Mouse (Mus musculus) left cerebral cortex, adult 2 months (tissue): Measurements from ENCODE around the gene Zxdc. TPM values are rescaled to one million over a fixed set of nuclear protein-coding genes. Genes with fewer than 3 reads are reported as not detected.

ENCODE experiments used
- DNase-seq, 2 experiments: peaks; one replicate each; pipeline ENCODE4 v3.0.0; 2021 to 2022; ENCODE audit warnings: low spot score in 2 of 2, mixed read lengths in 1 of 2; ENCODE audit errors: extremely low spot score in 1 of 2
- H3K27ac ChIP-seq: fragments of 200-600 bp; 2 replicates; pipeline ENCODE4 v1.8.1; 2022
- H3K4me3 ChIP-seq: fragments of 200-600 bp; 2 replicates; pipeline ENCODE4 v1.8.1; 2022
- CTCF ChIP-seq: fragments of 200-600 bp; IDR thresholded peaks from 2 replicates; pipeline ENCODE4 v1.8.1; 2022; ENCODE audit warnings: antibody characterized with exemption, mild to moderate bottlenecking, moderate library complexity
- intact Hi-C: fragments of 180-260 bp; cut with DNase I; formaldehyde crosslinking; loops from one replicate; pipeline ENCODE4 v1.15.1; 2025
- total RNA-seq, 2 experiments: library from RNA; stranded (reverse); gene quantifications; 2 replicates each; pipeline ENCODE4 v1.2.3; 2021

Gene Zxdc
- total RNA-seq, 2 experiments from 2014 or later = 31.0 to 31.7 TPM

- no peak for TF ChIP-seq CTCF
- no peak overlapping the region for H3K27ac ChIP-seq
- DNase-seq = no peak
- H3K4me3 ChIP-seq = no peak overlapping the region
- intact Hi-C loops = loop anchor here (5.0 kb wide), 2 partner anchors 78 to 103 kb away; no protein-coding TSS in a partner anchor
These were observed 65.4 kb downstream of the Zxdc start for GRCm38 (mm10) chr6:90434687-90435086.

DNA sequence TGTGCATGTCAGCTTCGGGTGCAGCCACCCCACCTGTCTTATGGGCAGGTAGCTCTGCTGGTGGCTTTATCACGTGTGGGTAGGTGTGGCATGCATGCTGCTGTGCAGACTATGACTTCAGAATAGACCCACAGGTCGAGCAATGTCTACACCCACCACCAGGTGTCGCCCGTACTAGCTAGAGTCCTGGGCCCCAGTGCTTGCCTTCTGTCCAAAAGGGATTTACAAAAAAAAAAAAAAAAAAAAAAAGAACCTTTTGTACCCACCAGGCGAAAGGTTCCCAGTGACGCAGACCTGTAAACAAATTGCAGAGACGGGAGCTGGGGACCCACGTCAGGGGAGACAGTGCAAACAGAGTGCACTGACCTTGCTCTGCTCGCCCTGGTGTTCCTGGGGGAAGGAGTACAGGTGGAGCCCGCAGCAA is 65.9 kb downstream of the Zxdc start:
- Histone ChIP-seq H3K27ac (no peak overlapping the region), H3K4me3 (no peak overlapping the region)
- DNase-seq = peak; percentile 80 to 86
- intact Hi-C loops = no loop called here
- peak; percentile 74 for TF ChIP-seq CTCF

DNA sequence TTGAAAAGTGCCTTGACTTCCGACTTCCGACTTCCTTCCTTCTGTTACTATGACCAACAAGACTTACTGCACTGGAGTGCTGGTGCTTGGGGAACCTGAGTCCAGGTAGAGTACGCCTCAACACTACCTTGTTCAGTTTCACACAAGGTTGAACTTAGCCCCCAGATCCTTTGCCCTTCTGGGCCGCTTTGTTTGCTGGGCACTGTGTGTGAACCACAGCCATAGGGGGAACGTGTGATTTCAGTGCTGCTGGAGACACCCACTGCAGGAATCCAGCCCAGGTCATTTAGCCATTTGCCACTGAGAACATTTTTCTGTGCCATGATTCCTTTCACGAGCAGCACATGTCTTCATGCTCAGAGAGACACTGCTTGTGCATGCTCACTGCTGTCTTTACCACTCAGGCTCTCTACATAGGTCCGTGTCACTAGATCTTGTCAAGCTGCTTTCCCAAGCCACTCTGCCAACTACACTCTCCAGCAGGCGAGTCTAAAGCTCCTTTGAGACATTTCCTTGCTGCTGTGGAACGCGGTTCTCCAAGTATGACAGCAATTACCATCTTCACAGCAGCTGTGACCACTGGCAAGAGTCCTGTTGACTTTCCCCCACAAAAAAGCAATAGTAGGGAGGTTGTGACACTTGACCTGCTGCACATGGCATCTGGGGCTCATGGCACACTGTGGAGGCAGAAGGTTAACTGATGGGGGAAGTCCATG is 67.1 kb downstream of the Zxdc start:
- TF ChIP-seq CTCF = no peak
- Histone ChIP-seq H3K27ac (no peak overlapping the region), H3K4me3 (no peak overlapping the region)
- intact Hi-C loops = no loop called here
- DNase-seq = no peak

DNA sequence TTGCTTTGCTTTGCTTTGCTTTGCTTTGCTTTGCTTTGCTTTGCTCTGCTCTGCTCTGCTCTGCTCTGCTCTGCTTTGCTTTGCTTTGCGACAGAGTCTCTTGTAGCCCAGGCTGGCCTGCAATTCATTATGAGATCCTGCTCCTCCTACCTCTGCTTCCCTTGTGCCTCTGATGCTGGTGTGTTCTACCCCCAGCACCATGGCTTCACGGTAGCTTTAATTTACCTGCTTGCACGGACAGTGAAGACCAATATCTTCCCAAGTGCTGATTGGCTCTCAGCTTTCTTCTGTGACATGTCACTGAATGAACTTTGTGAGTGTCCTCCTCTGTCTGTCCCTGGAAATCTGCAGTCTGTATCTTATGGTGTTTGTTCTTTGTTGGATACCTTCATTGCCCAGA is 67.7 kb downstream of the Zxdc start:
- no peak for DNase-seq
- Histone ChIP-seq H3K4me3 (no peak overlapping the region), H3K27ac (no peak overlapping the region)
- TF ChIP-seq CTCF = no peak
- intact Hi-C loops = no loop called here

DNA sequence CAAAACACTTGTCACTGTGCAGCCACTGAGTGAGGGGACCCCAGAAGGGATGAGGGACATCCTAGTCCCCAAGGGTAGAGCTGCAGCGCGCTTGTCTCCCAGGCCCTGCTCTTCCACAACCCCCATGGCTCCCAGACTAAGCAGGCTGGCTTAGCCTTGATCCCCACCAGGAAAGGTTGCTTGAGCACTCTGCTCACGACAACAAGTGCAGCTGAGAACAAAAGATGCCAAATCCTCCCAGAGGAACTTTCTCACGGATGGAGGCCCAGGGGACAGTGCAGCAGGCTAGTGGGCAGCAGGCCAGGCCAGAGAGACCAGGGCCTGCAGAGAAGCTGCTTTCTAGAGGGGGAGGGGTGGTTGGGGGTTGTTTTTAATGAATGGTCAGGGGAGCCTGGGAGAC is 77.6 kb downstream of the Zxdc start:
- intact Hi-C loops = no loop called here
- H3K4me3 ChIP-seq = no peak overlapping the region
- no peak for TF ChIP-seq CTCF
- DNase-seq = no peak
- no peak overlapping the region for H3K27ac ChIP-seq

- no peak overlapping the region for H3K27ac ChIP-seq
- no peak overlapping the region for H3K4me3 ChIP-seq
- DNase-seq = peak; percentile 66 to 80
- intact Hi-C loops = loop anchor here (1.0 to 5.0 kb wide), 3 partner anchors 65 to 127 kb away; no protein-coding TSS in a partner anchor
- TF ChIP-seq CTCF = peak; percentile 83
These were observed 80.9 kb downstream of the Zxdc start for GRCm38 (mm10) chr6:90450179-90450578.

GRCm38 (mm10) chr6:90450697-90451096 is 81.4 kb downstream of the Zxdc start:
- no peak overlapping the region for H3K27ac ChIP-seq
- no peak for DNase-seq
- no peak for TF ChIP-seq CTCF
- no peak overlapping the region for H3K4me3 ChIP-seq
- intact Hi-C loops = loop anchor here (1.0 to 5.0 kb wide), 3 partner anchors 65 to 127 kb away; no protein-coding TSS in a partner anchor

DNA sequence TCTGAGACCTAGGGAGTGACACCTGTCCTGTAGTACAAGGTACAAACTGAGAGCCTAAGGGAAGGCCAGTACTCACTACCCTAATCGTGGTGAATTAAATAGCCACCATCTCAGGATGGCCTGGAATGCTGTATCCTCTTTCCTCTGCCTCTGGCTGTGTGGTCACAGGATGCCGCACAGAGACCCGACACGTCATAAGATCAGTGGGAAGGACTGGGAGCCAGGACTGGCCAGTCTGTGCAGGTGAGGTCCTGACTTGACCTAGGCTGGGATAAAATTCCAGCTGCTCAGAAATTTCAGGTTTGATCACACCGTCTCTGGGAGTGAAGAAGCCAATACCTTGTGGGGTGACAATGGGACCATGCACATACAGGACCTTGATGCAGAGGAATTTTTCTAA is 82.2 kb downstream of the Zxdc start:
- Histone ChIP-seq H3K4me3 (no peak overlapping the region), H3K27ac (no peak overlapping the region)
- intact Hi-C loops = loop anchor here (5.0 kb wide), 1 partner anchor 126 kb away; no protein-coding TSS in a partner anchor
- TF ChIP-seq CTCF = no peak
- no peak for DNase-seq

GRCm38 (mm10) chr6:90452603-90453002 is 83.3 kb downstream of the Zxdc start:
- intact Hi-C loops = loop anchor here (5.0 kb wide), 1 partner anchor 125 kb away; no protein-coding TSS in a partner anchor
- no peak for DNase-seq
- H3K27ac ChIP-seq = no peak overlapping the region
- no peak overlapping the region for H3K4me3 ChIP-seq
- TF ChIP-seq CTCF = no peak

Other genes with a start within 250 kb of the Zxdc start
- gene Vmn1r51, start 246.9 kb upstream of the Zxdc start, total RNA-seq = not detected
- not detected for gene Vmn1r52, start 194.7 kb upstream of the Zxdc start, total RNA-seq
- not detected for gene V1ra8, start 166.7 kb upstream of the Zxdc start, total RNA-seq
- not detected for gene Vmn1r53, start 145.1 kb upstream of the Zxdc start, total RNA-seq
- not detected for gene Vmn1r54, start 123.2 kb upstream of the Zxdc start, total RNA-seq
- not detected for gene BC048671, start 68.3 kb upstream of the Zxdc start, total RNA-seq
- not detected for gene Chst13, start 44.3 kb upstream of the Zxdc start, total RNA-seq
- not detected for gene Uroc1, start 36.2 kb upstream of the Zxdc start, total RNA-seq
- gene Cfap100, start 59.3 kb downstream of the Zxdc start, total RNA-seq = 1 to 10 TPM; 4.5 to 6.5 TPM
- gene Klf15, start 93.1 kb downstream of the Zxdc start, total RNA-seq = 10 to 100 TPM; 29.0 to 34.4 TPM
- gene Aldh1l1, start 116.9 kb downstream of the Zxdc start, total RNA-seq = 10 to 100 TPM; 62.6 to 66.0 TPM
- 1 to 10 TPM; 3.8 to 4.5 TPM for gene Slc41a3, start 235.2 kb downstream of the Zxdc start, total RNA-seq